Mouse (Mus musculus): ENCODE measurements at regions not wholly inside any gene's neighbourhood (a gene's known extent, or its start where the extent isn't known, plus 50 kb on each side); places are given as distances from the start of the nearest gene placed in this dataset.

DNA sequence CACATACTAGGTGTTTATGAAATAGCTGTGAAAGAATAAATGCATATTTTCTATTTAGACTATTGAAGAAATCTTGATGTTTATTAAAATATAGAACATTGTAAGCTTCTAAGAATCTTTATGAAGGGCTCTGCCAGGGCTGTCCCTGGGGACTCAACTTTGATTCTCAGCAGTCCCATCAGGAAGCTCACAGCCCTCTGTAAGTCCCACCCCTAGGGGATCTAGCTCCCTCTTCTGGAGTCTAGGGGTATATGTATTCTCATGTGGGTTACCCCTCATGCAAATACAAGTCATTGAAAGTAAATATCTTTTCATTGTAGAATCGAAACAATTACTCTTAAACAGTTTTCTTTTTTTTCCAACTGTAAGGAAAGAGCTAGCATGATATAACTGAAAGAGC, 521.6 kb downstream of the Nfib start:
- Histone ChIP-seq H3K4me3 (no peak overlapping the region), H3K27ac (no peak overlapping the region), H3K9me3 (replicated peaks) (no peaks in the 10 kb centered on the region), H3K27me3 (no peaks in the 10 kb centered on the region), H3K9ac (no peak overlapping the region), H3K4me2 (replicated peaks) (no peak overlapping the region), H3K36me3 (no peaks in the 10 kb centered on the region), H3K4me1 (no peaks in the 10 kb centered on the region)
- 84% methylated on average over 1 of the region's 1 CpGs for WGBS
- no peak for ATAC-seq (ENCODE audit: low FRiP score)

GRCm38 (mm10) chr4:82178112-82178511, 527.4 kb downstream of the Nfib start:
- no peaks in the 10 kb centered on the region for H3K9me3 ChIP-seq (replicated peaks)
- no peaks in the 10 kb centered on the region for H3K4me1 ChIP-seq
- no peak overlapping the region for H3K27ac ChIP-seq
- no peak overlapping the region for H3K4me2 ChIP-seq (replicated peaks)
- H3K27me3 ChIP-seq = no peaks in the 10 kb centered on the region
- no peak overlapping the region for H3K4me3 ChIP-seq
- no peak overlapping the region for H3K9ac ChIP-seq
- no peak for ATAC-seq (ENCODE audit: low FRiP score)
- no peaks in the 10 kb centered on the region for H3K36me3 ChIP-seq
- WGBS = 90% methylated on average over 5 of the region's 5 CpGs

- H3K36me3 ChIP-seq = no peaks in the 10 kb centered on the region
- WGBS = 93% methylated on average over 8 of the region's 8 CpGs
- H3K4me3 ChIP-seq = no peak overlapping the region
- no peaks in the 10 kb centered on the region for H3K9me3 ChIP-seq (replicated peaks)
- no peaks in the 10 kb centered on the region for H3K27me3 ChIP-seq
- H3K4me2 ChIP-seq (replicated peaks) = no peak overlapping the region
- H3K4me1 ChIP-seq = no peaks in the 10 kb centered on the region
- no peak for ATAC-seq (ENCODE audit: low FRiP score)
- H3K27ac ChIP-seq = no peak overlapping the region
- H3K9ac ChIP-seq = no peak overlapping the region
These were observed 528.8 kb downstream of the Nfib start for GRCm38 (mm10) chr4:82176723-82177122.

- Histone ChIP-seq H3K4me1 (no peaks in the 10 kb centered on the region), H3K27me3 (no peaks in the 10 kb centered on the region), H3K27ac (no peak overlapping the region), H3K4me3 (no peak overlapping the region), H3K9ac (no peak overlapping the region), H3K9me3 (replicated peaks) (no peaks in the 10 kb centered on the region), H3K4me2 (replicated peaks) (no peak overlapping the region), H3K36me3 (no peaks in the 10 kb centered on the region)
- WGBS = 79% methylated on average over 17 of the region's 17 CpGs
- ATAC-seq (ENCODE audit: low FRiP score) = no peak
These were observed 532.0 kb downstream of the Nfib start for GRCm38 (mm10) chr4:82173461-82174085.

DNA sequence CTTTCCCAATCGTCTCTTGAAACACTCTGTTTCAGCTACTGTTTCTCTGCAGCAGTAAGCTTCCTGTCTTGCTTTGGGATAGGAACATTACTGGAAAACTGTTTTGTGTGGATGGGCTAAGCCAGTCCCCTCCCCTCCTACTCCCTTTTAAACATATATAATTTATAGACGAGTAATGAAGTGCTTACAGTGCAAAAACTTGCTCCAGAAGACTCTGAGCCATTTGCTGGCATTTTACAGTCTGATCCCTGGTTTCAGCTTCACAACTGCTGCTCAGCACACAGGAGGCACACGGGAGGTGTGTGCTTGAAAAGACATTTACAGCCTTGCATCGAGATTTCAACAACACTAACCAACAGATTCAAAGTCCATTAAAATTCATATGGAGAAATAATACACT, 534.6 kb downstream of the Nfib start:
- Histone ChIP-seq H3K36me3 (no peaks in the 10 kb centered on the region), H3K27ac (no peak overlapping the region), H3K9me3 (replicated peaks) (no peaks in the 10 kb centered on the region), H3K4me2 (replicated peaks) (no peak overlapping the region), H3K4me3 (no peak overlapping the region), H3K9ac (no peak overlapping the region), H3K27me3 (no peaks in the 10 kb centered on the region), H3K4me1 (no peaks in the 10 kb centered on the region)
- 70% methylated on average over 4 of the region's 4 CpGs for WGBS
- ATAC-seq (ENCODE audit: low FRiP score) = no peak

GRCm38 (mm10) chr4:82168032-82168431, 537.5 kb downstream of the Nfib start:
- H3K9ac ChIP-seq = no peak overlapping the region
- WGBS = 83% methylated on average over 5 of the region's 5 CpGs
- H3K27me3 ChIP-seq = no peaks in the 10 kb centered on the region
- H3K4me1 ChIP-seq = no peaks in the 10 kb centered on the region
- no peak overlapping the region for H3K27ac ChIP-seq
- no peak for ATAC-seq (ENCODE audit: low FRiP score)
- H3K4me2 ChIP-seq (replicated peaks) = no peak overlapping the region
- no peaks in the 10 kb centered on the region for H3K9me3 ChIP-seq (replicated peaks)
- no peak overlapping the region for H3K4me3 ChIP-seq
- no peaks in the 10 kb centered on the region for H3K36me3 ChIP-seq

DNA sequence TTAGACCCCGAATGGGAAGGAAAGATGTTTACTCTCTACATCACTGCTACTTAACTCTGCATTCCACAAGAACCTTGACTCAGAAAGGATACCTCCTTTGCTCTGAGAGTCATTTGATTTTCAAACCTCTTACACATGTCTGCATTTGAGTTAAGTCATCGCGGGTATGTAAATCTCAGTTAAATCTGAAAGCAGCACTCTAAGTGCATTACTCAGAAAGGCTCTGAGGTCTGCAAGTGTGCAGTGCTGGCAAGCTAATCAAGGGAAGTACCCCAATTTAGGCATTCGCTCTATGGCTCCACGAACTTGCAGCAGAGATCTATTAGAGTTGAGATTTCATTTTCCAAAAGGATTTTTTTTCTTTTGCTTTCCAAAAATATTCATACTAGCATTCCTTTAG, 538.2 kb downstream of the Nfib start:
- Histone ChIP-seq H3K9me3 (replicated peaks) (no peaks in the 10 kb centered on the region), H3K27ac (no peak overlapping the region), H3K36me3 (no peaks in the 10 kb centered on the region), H3K27me3 (no peaks in the 10 kb centered on the region), H3K4me2 (replicated peaks) (no peak overlapping the region), H3K4me3 (no peak overlapping the region), H3K4me1 (no peaks in the 10 kb centered on the region), H3K9ac (no peak overlapping the region)
- no peak for ATAC-seq (ENCODE audit: low FRiP score)
- WGBS = 83% methylated on average over 5 of the region's 5 CpGs

DNA sequence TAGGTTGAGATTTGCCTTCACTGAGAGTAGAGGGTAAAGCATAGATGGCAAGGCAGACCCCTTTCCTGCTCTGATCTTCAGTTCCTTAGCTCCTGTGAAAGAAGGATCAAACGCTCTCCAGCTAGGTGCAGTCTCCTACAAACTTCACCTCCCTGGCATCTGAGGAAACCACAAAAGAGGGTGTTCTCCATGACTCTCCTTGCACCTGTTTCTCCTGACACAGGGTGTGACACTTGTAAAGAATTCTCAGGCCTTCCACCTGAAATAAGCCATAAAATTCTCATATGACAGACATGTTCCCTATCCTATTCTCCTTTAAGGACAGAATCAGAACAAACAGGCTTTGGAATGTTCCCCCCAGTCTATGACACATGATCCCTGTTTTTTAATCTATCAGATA, 538.7 kb downstream of the Nfib start:
- Histone ChIP-seq H3K36me3 (no peaks in the 10 kb centered on the region), H3K9ac (no peak overlapping the region), H3K4me1 (no peaks in the 10 kb centered on the region), H3K27me3 (no peaks in the 10 kb centered on the region), H3K27ac (no peak overlapping the region), H3K9me3 (replicated peaks) (no peaks in the 10 kb centered on the region), H3K4me3 (no peak overlapping the region), H3K4me2 (replicated peaks) (no peak overlapping the region)
- ATAC-seq (ENCODE audit: low FRiP score) = no peak
- WGBS = 83% methylated on average over 1 of the region's 1 CpGs

DNA sequence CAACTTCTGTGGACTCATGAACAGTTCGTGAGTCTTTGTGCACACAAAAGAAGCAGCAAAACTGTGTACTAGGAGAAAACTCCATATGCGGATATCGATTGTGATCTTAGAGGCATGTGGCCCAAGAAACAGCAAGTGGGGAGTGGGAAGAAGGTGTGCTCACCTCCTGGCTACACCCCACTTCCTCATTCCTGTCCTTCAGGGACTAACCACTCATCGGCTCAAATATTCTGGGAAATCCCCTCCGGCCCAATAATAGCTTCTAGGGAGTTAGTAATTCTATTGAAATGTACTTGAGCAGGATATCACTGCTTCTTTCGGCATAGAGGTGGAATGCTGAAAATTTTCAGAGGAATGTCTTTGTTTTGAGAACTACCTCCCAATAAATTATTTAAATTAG, 539.5 kb downstream of the Nfib start:
- no peak for ATAC-seq (ENCODE audit: low FRiP score)
- 90% methylated on average over 6 of the region's 6 CpGs for WGBS

GRCm38 (mm10) chr4:82164058-82164457, 541.5 kb downstream of the Nfib start:
- H3K27ac ChIP-seq = no peak overlapping the region
- no peak overlapping the region for H3K4me2 ChIP-seq (replicated peaks)
- no peaks in the 10 kb centered on the region for H3K9me3 ChIP-seq (replicated peaks)
- H3K36me3 ChIP-seq = no peaks in the 10 kb centered on the region
- H3K27me3 ChIP-seq = no peaks in the 10 kb centered on the region
- WGBS = 68% methylated on average over 1 of the region's 1 CpGs
- no peak for ATAC-seq (ENCODE audit: low FRiP score)
- H3K4me1 ChIP-seq = no peaks in the 10 kb centered on the region
- no peak overlapping the region for H3K9ac ChIP-seq
- H3K4me3 ChIP-seq = no peak overlapping the region

More for the DNA sequence above, 539.5 kb downstream of the Nfib start:
- H3K27ac ChIP-seq = no peak overlapping the region
- H3K9ac ChIP-seq = no peak overlapping the region
- H3K27me3 ChIP-seq = no peaks in the 10 kb centered on the region
- no peak overlapping the region for H3K4me2 ChIP-seq (replicated peaks)
- H3K4me3 ChIP-seq = no peak overlapping the region
- no peaks in the 10 kb centered on the region for H3K9me3 ChIP-seq (replicated peaks)
- H3K4me1 ChIP-seq = no peaks in the 10 kb centered on the region
- H3K36me3 ChIP-seq = no peaks in the 10 kb centered on the region

DNA sequence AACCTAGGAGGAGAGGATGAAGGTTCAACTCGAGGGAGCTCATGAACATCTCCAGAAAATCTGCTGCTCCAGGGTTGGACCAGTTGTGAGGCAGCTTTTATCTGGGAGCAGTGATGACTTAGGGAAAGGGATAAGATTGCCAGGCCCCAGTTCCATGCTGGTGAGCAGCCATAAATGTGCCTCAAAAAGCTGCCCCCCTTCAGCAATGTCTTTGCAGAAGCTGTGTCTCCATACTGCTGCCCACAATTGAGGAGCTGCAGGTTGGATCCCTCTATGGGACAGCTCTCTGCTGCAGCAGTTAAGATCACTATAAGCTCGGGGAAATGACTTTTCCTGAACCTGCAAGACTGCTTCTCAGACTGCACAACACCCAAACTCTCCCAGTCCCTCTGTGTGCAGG, 543.7 kb downstream of the Nfib start:
- Histone ChIP-seq H3K27ac (no peak overlapping the region), H3K4me1 (no peaks in the 10 kb centered on the region), H3K36me3 (no peaks in the 10 kb centered on the region), H3K27me3 (no peaks in the 10 kb centered on the region), H3K4me3 (no peak overlapping the region), H3K4me2 (replicated peaks) (no peak overlapping the region), H3K9ac (no peak overlapping the region), H3K9me3 (replicated peaks) (no peaks in the 10 kb centered on the region)
- ATAC-seq (ENCODE audit: low FRiP score) = no peak
- 59% methylated on average over 2 of the region's 2 CpGs for WGBS

DNA sequence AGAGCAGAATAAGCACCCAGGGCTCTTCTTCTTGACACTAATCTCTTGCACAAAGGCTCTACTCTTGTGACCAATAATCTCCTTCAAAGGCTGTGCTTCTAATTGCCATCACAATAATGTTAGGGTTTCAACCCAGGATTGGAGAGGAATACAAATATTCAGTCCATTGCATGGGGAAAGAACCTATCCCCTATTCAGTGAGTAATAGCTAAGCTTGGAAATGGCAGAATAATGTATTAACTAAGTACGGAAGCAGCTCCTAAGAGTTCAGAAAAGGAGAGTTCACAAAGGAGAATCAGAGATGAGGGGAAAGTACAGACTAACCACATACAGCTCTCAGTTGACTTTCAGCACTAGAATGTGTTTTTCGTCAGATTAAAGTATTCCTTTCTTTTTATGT, 544.3 kb downstream of the Nfib start:
- Histone ChIP-seq H3K4me3 (no peak overlapping the region), H3K27me3 (no peaks in the 10 kb centered on the region), H3K9me3 (replicated peaks) (no peaks in the 10 kb centered on the region), H3K4me2 (replicated peaks) (no peak overlapping the region), H3K9ac (no peak overlapping the region), H3K27ac (no peak overlapping the region), H3K4me1 (no peaks in the 10 kb centered on the region), H3K36me3 (no peaks in the 10 kb centered on the region)
- 97% methylated on average over 2 of the region's 2 CpGs for WGBS
- ATAC-seq (ENCODE audit: low FRiP score) = no peak

DNA sequence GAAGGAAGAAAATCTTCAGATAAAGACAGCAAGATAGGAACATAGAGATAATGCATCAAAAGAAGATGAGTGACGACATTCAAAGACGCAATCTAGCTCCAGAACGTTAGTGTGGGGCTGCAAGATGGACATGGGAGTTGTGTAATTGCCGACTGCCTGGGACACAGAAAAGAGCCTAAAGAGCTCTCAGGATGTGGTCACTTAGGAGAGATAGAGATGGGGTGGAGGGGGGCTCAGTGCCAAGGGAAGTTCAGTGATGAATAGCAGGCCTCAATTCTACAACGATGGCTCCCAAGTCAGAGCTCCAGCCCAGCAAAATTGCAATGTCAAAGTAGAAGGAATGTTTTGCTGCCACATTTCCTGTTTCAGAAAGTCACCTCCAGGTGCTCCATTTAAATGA, 545.3 kb downstream of the Nfib start:
- no peak overlapping the region for H3K4me3 ChIP-seq
- H3K27ac ChIP-seq = no peak overlapping the region
- 79% methylated on average over 5 of the region's 5 CpGs for WGBS
- no peaks in the 10 kb centered on the region for H3K36me3 ChIP-seq
- H3K9me3 ChIP-seq (replicated peaks) = no peaks in the 10 kb centered on the region
- no peaks in the 10 kb centered on the region for H3K27me3 ChIP-seq
- no peak overlapping the region for H3K4me2 ChIP-seq (replicated peaks)
- ATAC-seq (ENCODE audit: low FRiP score) = no peak
- H3K4me1 ChIP-seq = no peaks in the 10 kb centered on the region
- H3K9ac ChIP-seq = no peak overlapping the region

Data from hindbrain, embryonic 12.5 days (tissue).